Mouse (Mus musculus): Measurements from ENCODE around the gene Taf1c.
A peak's percentile ranks its signal among the peaks of the same experiment; 100 is the strongest.

Gene Taf1c

GRCm38 (mm10) chr8:119574437-119575365 is 30.3 kb downstream of the Taf1c start, which contains the start of the genes Hsdl1 and Dnaaf1:
Gene Hsdl1 (minus strand): TSS chr8:119575183.
Gene Dnaaf1 (plus strand): TSS chr8:119575235.
- peak; percentile 86 for DNase-seq (ENCODE audit: low read depth, low spot score)

DNA sequence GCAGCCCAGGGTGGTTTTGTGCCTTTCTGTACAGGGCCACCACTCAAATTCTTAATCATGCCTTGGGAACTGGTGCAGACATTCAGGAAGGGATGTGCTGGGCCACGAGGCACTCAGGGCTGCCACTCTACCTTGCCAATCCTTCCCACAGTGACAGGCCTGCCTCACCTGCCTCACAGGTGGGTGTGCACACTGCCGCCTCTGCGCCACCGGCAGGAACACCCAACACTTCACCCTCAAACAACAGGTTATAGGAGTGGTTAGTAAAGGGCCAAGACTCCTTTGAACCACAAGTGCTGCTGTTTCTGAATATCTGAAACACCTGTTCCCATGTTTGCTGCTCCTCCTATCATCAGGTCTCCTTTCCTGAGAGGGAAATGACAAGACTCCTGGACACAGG is 32.6 kb downstream of the Taf1c start:
- DNase-seq (ENCODE audit: low read depth, low spot score): no peak

- DNase-seq (ENCODE audit: low read depth, low spot score): no peak
Measured at GRCm38 (mm10) chr8:119571135-119571534, 33.9 kb downstream of the Taf1c start.

- no peak for DNase-seq (ENCODE audit: low read depth, low spot score)
Measured at GRCm38 (mm10) chr8:119569881-119570280, 35.1 kb downstream of the Taf1c start.

- DNase-seq (ENCODE audit: low read depth, low spot score): no peak
Measured at GRCm38 (mm10) chr8:119568951-119569350, 36.1 kb downstream of the Taf1c start.

DNA sequence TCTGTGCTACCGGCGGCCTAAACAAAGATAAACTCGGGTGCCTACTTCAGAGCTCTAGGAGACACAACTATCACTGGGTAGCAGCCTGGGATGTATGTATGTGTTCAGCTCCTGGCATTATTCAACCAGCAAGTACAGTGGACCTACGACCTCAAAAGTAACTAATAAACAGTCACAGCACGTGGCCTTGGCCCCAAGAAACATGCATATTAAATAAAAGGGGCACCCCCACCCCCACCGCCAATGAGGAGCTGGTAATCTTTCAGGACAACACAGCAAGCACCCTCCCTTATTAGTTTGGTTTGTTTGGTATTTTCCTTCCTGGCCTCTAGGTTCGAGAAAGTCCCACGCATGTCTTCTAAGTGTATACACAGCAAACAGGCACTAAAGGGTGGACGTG is 36.8 kb downstream of the Taf1c start:
- DNase-seq (ENCODE audit: low read depth, low spot score): no peak

DNA sequence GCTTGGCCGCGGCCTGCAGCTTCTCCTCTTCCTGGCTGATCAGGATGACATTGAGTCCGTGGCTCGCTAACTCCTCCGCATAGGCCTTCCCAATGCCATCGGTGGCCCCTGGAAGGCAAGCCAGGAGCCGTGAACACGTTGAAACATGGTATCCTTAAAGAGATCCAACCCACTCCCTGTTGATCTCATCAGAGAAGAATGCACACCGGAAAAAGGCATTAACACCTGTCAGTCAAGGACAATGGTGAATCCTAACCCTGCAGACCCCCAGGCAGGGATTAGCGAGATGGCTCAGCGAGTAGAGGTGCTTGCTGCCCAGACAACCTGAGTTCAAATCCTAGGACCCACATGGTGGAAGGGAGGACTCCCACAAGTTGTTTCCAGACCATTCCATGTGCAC is 38.7 kb downstream of the Taf1c start:
- DNase-seq (ENCODE audit: low read depth, low spot score): no peak

DNA sequence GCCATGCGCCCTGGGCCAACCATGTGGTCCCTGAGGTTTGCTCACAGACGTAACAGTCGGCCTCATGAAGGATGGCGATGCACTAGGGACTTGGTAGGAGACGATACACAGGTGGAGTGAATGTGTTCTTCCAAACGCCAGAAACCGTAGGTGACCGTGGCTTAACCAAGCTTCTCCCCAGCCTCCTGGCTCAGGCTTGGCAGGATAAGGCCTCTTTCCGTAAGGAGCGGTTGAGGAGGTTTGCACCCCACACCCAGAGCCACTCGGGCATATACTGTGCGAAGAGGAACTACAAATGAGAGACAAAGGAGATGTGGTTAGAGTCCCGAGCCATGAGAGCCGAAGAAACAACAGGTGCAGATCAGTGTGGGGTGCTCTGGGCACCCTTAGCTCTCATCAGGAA is 41.2 kb downstream of the Taf1c start:
- DNase-seq (ENCODE audit: low read depth, low spot score): no peak

- DNase-seq (ENCODE audit: low read depth, low spot score): no peak
Measured at GRCm38 (mm10) chr8:119559402-119559720, 45.7 kb downstream of the Taf1c start.

DNA sequence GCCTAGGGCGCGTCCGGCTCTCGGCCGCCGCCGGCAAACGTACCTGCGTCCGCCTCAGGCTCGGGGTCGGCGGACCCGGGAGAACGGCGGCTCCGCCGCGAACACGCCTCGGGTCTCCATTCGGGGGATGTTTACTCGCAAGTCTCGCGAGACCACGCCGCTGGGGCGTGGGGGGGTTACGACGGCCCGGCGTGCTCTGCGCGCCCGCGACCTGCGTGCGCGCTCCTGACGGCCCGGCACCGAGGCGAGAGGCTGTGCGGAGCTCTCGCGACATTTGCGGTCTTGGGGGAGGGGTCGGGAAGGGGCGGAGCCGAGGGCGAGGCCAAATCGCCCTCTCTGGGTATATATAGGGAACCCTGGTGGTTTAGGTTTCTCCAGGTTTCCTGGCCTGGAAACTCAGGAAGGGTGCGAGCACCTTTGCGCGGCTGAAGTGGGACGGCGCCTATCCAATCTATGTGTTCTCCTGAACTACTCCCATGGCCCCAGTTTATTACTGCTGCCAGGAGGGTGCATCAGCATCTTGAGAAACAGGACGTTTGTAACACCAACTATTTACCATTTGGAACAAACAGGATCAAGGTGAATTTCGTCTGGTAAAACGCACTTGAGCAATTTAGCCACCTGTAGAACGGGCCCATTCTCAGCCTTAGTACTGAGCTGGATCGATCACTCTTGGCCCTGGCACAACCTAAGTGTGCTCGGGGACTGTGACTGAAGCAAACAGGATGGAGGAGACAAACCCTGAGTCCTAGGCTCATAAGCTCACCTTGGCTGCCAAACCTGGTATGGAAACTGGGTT is 46.2 kb downstream of the Taf1c start, which contains the start of gene Mbtps1:
Gene Mbtps1, minus strand, starts transcription at position 133 of the 799 bp plus-strand sequence.
- DNase-seq (ENCODE audit: low read depth, low spot score): peak; percentile 100

GRCm38 (mm10) chr8:119557821-119558602 is 47.0 kb downstream of the Taf1c start:
- peak; percentile 72 for DNase-seq (ENCODE audit: low read depth, low spot score)

DNA sequence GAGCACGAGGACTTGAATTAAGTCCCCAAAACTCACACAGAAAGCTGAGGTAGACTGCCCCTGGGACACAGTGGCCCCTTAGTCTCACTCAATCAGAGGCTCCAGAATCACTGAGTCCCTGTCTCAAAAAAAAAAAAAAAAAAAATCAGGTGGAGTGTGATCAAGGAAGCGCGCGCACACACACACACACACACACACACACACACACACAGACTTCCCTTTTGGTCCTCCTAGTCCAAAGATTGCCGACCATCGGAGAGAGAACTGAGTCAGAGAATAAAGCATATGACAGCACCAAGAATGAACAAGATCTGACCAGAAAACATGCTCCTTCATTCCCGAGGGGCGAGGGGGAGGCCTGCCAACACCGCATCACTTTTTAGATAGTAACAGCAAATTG is 47.9 kb downstream of the Taf1c start:
- no peak for DNase-seq (ENCODE audit: low read depth, low spot score)

DNA sequence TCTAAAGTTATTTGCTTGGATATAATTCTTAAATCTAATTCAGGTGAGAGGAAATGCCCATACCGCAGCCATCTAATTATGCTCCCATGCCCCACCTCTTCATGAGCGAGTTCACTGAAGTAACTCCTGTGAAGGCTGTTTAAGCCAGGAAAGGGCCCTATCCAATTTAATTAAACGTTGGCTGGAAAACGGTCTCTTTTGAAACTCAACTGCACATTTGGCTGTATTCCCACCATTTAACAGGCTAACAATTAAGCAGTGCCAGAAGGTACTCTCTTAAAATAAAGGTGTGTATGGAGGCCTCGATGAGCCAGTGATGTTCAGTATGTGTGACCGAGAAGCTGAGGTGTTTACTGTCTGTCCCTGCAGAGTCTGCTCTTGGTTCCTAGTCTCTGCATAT is 49.2 kb downstream of the Taf1c start:
- DNase-seq (ENCODE audit: low read depth, low spot score): no peak

- no peak for DNase-seq (ENCODE audit: low read depth, low spot score)
Measured at GRCm38 (mm10) chr8:119552967-119553366, 52.1 kb downstream of the Taf1c start.

DNA sequence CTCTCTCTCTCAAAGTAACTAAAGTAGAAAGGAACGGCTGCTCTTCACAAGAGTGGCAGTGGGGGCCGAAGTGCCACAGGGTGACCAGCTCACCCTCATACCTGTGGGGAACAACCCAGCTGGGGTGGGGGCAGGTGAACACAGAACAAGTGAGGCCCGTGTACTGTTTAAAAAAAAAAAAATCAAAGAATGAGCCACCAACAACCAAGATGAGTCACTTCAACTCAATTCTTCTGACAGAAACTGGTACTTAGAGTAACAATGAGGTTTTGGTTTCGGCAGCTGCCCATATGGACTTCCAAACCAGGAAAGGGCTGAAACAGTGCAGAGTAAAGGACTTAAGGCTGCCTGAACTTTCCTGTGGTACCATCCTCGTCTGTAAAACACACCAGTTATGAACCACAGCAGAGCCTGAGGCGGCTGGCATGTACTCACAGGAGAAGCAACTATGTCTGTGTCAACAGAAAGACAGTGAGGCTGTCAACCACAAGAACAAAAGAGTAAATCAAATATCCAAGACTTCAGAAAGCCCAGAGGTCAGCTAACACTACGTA is 56.4 kb downstream of the Taf1c start:
- no peak for DNase-seq (ENCODE audit: low read depth, low spot score)

All from forelimb bud, embryonic 11.5 days (tissue).